Mouse (Mus musculus) heart, adult 2 months (tissue): ENCODE measurements around the gene Kdm4b. TPM values are rescaled to one million over a fixed set of nuclear protein-coding genes. Genes with fewer than 3 reads are reported as not detected.
A peak's percentile ranks its signal among the peaks of the same experiment; 100 is the strongest.

Source experiments
- DNase-seq, 2 experiments: peaks; one replicate each; pipeline ENCODE4 v3.0.0; 2021
- H3K27ac ChIP-seq: fragments of 200-600 bp; 2 replicates; pipeline ENCODE4 v1.8.1; 2022
- H3K27me3 ChIP-seq: fragments of 200-500 bp; 2 replicates; pipeline ENCODE4 v1.6.1; 2012; ENCODE audit warnings: mild to moderate bottlenecking, low read length, inconsistent platforms, mixed read lengths; ENCODE audit not compliant: control insufficient read depth, insufficient read depth
- H3K36me3 ChIP-seq: fragments of 200-500 bp; 2 replicates; pipeline ENCODE4 v1.6.1; 2012; ENCODE audit warnings: low read length, inconsistent platforms; ENCODE audit not compliant: control insufficient read depth, insufficient read depth
- H3K4me1 ChIP-seq: fragments of 200-500 bp; 2 replicates; pipeline ENCODE4 v1.6.1; 2011; ENCODE audit warnings: low read length; ENCODE audit not compliant: control insufficient read depth, insufficient read depth
- H3K4me3 ChIP-seq: fragments of 200-600 bp; 2 replicates; pipeline ENCODE4 v1.8.1; 2022
- H3K79me2 ChIP-seq: fragments of 200-500 bp; replicated peaks from 2 replicates; pipeline ENCODE4 v1.6.1; 2012; ENCODE audit warnings: mild to moderate bottlenecking, inconsistent platforms, low read length, moderate library complexity, mixed read lengths; ENCODE audit not compliant: control insufficient read depth, insufficient read depth
- H3K9ac ChIP-seq: fragments of 200-500 bp; 2 replicates; pipeline ENCODE4 v1.6.1; 2012; ENCODE audit warnings: low read depth, mild to moderate bottlenecking, control low read depth, inconsistent platforms, low read length, mixed read lengths
- CTCF ChIP-seq: fragments of 200-600 bp; IDR thresholded peaks from 2 replicates; pipeline ENCODE4 v1.8.1; 2022; ENCODE audit warnings: antibody characterized with exemption, mild to moderate bottlenecking, moderate library complexity
- EP300 ChIP-seq: fragments of 200-500 bp; IDR thresholded peaks from 2 replicates; pipeline ENCODE4 v1.6.1; 2011; ENCODE audit warnings: low read depth, low read length, control low read depth; ENCODE audit not compliant: insufficient read depth
- POLR2A ChIP-seq: fragments of 200-500 bp; IDR thresholded peaks from 2 replicates; pipeline ENCODE4 v1.6.1; 2011; ENCODE audit warnings: mild to moderate bottlenecking, low read depth, low read length, control low read depth; ENCODE audit not compliant: insufficient read depth
- WGBS: fragments of 180-500 bp; shearing (Covaris S2); methylation state at CpG from one replicate; pipeline ENCODE4 v1.1.7; 2018; 5-methylcytosine and 5-hydroxymethylcytosine counted together
- intact Hi-C: fragments of 180-260 bp; cut with DNase I; formaldehyde crosslinking; loops from one replicate; pipeline ENCODE4 v1.15.1; 2025
- polyA plus RNA-seq: library from polyadenylated mRNA; depleted of rRNA; stranded (reverse); fragments of >200 nt; gene quantifications from 2 replicates; pipeline ENCODE4 v1.2.3, GENCODE M21; 2012
- total RNA-seq, 2 experiments: library from RNA; stranded (reverse); gene quantifications; 2 replicates each; pipeline ENCODE4 v1.2.3; 2021

Gene Kdm4b
- total and polyA plus RNA-seq, 3 experiments = 23.0 to 36.1 (median 26.2) TPM

DNA sequence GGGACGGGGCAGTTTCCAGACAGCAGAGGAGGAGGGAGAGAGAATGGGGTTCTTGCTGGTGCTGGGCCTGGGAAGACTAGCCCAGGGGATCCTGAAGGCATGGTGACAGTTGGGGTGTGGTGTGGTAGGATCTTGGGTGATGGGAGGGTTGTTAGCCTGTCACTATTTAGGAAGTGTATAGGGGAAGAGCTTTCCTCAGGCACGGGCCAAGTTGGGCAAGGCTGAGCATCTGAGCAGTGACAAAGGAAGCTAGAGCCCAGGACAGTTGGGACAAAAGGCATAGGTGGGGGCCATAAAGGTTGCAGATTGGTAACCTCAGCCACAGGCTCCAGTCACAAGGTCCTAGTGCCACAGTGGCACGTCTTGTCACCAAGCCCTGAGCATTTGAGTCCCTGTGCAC lies 17.6 kb downstream of the Kdm4b start:
- Histone ChIP-seq H3K9ac (no peak overlapping the region), H3K27ac (no peak overlapping the region), H3K36me3 (no peaks in the 10 kb centered on the region), H3K4me3 (no peak overlapping the region), H3K4me1 (peaks cover 8% of the 10 kb centered on the region), H3K79me2 (peaks cover 7% of the 10 kb centered on the region), H3K27me3 (no peaks in the 10 kb centered on the region)
- TF ChIP-seq EP300 (no peak), POLR2A (no peak), CTCF (no peak)
- no peak for DNase-seq
- intact Hi-C loops = no loop called here
- WGBS = 62% methylated on average over 3 of the region's 3 CpGs

DNA sequence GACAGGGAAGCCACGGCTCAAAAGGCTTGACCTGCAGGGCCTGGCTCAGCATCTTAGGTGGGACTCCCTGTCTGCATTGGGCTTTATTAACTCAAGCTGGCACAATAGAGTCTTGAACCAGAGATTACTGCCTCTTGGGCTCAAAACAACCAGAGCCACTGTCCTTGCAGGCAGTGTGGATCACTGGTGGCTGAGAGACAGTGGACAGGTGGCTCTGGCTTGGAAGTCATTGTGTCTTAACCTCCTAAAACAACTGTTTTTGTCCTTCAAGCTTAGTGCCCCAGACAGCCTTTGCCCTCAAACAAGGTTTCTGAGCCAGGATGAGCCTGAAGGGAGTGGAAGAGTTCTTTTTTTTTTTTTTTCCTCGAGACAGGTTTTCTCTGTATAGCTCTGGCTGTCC lies 19.5 kb downstream of the Kdm4b start:
- H3K9ac ChIP-seq = no peak overlapping the region
- H3K4me1 ChIP-seq = peaks cover 6% of the 10 kb centered on the region
- no peaks in the 10 kb centered on the region for H3K27me3 ChIP-seq
- H3K4me3 ChIP-seq = no peak overlapping the region
- TF ChIP-seq EP300 (no peak), POLR2A (no peak), CTCF (no peak)
- peaks cover 4% of the 10 kb centered on the region for H3K79me2 ChIP-seq
- no peak overlapping the region for H3K27ac ChIP-seq
- intact Hi-C loops = no loop called here
- no peaks in the 10 kb centered on the region for H3K36me3 ChIP-seq
- 62% methylated on average over 2 of the region's 2 CpGs for WGBS
- no peak for DNase-seq

DNA sequence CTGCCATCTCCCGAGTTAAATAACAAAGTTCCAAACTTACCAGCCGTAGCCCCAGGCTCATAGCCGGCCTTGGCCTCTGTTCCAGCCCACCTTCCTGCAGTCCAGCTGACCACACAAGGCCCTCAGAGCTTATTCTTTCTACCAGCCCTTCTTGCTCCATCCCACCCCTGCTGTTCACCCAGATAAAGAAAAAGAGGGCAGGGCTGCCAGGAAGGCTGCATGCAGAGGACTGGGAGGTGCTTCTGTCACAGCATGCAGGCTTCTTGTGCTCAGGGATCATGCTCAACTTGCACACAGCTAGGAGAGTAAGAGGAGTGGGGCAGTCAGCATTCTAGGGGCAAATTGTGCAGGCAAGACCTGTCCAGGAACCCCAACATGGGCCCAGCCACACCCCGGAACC lies 22.3 kb downstream of the Kdm4b start:
- intact Hi-C loops = no loop called here
- no peaks in the 10 kb centered on the region for H3K36me3 ChIP-seq
- peaks cover 4% of the 10 kb centered on the region for H3K79me2 ChIP-seq
- no peaks in the 10 kb centered on the region for H3K4me1 ChIP-seq
- H3K27me3 ChIP-seq = no peaks in the 10 kb centered on the region
- no peak for TF ChIP-seq POLR2A
- TF ChIP-seq EP300 = no peak
- TF ChIP-seq CTCF = no peak
- no peak overlapping the region for H3K4me3 ChIP-seq
- no peak overlapping the region for H3K9ac ChIP-seq
- 69% methylated on average over 4 of the region's 4 CpGs for WGBS
- no peak overlapping the region for H3K27ac ChIP-seq
- no peak for DNase-seq

DNA sequence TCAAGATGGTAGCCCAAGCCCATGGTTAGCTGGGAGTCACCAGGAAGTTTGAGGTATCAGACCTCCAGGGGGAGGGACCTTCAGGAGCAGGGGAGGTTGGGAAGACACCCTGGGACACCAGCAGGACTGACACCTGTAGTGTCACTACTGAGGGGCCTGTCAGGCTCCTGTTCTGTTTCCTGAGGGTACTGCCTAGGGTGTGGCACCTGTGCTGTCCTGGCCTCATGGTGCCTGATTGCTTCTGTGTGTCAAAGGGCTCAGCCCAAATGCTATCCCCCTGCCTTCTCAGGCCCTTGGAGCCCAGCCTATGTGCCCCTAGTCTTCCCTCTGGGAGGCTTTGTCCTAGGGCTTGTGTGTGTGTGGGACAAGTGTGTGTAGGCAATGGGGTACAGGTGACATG lies 22.7 kb downstream of the Kdm4b start:
- Histone ChIP-seq H3K27me3 (no peaks in the 10 kb centered on the region), H3K4me3 (no peak overlapping the region), H3K4me1 (no peaks in the 10 kb centered on the region), H3K36me3 (no peaks in the 10 kb centered on the region), H3K27ac (no peak overlapping the region), H3K79me2 (peaks cover 4% of the 10 kb centered on the region), H3K9ac (no peak overlapping the region)
- intact Hi-C loops = no loop called here
- DNase-seq = no peak
- TF ChIP-seq POLR2A = no peak
- TF ChIP-seq EP300 = no peak
- no peak for TF ChIP-seq CTCF

DNA sequence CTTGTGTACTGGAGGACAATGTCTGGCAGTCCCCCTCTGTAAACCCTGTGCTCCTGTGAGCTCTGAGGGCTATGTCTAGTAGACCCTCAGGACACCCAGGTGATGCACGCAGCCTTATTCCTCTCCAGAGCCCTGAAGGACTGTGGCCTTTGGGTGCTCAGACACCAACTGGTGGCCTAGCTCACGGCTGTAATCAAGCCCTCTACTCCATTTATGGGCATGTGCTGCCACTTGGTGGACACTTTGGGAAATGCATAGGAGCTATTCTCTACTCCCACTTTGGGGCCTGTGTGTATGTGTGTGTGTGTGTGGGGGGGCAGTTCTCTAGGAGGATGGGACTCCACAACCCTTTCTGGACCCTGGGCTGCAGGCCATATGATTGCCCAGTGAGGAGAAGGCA lies 24.8 kb downstream of the Kdm4b start:
- WGBS = 21% methylated on average over 2 of the region's 2 CpGs
- no peaks in the 10 kb centered on the region for H3K4me1 ChIP-seq
- intact Hi-C loops = loop anchor here (1.0 to 5.0 kb wide), 3 partner anchors 59 to 218 kb away; partner anchors contain the start of gene Ticam1
- no peaks in the 10 kb centered on the region for H3K27me3 ChIP-seq
- no peak overlapping the region for H3K4me3 ChIP-seq
- TF ChIP-seq POLR2A = no peak
- TF ChIP-seq EP300 = peak; percentile 87; the same call in 1 of the 2 replicates
- peak; percentile 91 for TF ChIP-seq CTCF
- no peaks in the 10 kb centered on the region for H3K79me2 ChIP-seq
- no peaks in the 10 kb centered on the region for H3K36me3 ChIP-seq
- no peak overlapping the region for H3K27ac ChIP-seq
- DNase-seq = peak; percentile 73 to 88
- no peak overlapping the region for H3K9ac ChIP-seq

DNA sequence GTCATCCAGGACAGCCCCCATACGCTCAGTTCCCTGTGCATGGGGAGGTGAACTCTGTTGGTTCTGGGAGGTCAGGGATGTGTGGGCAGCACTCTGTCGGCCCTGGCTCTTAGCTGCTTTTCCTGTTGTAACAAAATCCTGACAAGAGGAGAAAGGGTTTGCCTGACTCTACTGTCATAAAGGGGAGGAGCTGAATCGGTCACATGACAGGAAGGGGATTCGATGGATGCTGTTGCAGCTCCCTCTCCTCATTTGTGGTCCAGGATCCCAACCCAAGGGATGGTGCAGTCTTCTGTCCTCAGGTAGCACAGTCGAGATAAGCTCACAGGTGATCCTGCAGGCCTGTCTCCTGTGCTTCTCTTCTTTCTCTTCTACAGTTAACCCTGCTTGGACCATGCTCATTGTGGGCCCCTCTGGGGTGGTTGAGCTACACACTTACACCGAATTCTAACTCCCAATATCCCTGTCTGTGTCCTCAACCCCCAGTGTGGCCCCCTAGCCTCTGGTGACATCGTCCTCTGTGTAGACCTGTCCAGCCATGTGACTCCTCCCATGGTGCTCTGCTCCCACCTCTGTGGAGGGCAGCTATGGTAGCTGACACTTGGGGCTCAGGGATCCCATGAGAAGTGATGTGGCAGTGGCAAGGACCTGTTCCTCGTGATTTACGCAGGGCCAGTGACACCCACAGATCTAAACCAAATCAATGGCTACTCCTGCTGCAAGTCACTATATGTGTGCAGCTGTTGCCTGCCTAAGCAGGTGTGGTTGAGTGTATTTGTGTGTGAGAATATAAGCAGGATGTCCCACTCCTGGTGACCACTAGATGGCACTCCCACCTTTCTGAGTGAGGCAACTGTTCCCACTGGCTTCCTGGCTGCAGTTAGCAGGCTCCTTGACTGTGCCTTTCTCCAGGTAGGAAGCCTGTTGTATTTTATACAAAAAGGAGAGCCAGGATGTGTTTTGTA lies 31.3 kb downstream of the Kdm4b start:
- intact Hi-C loops = loop anchor here (1.0 to 5.0 kb wide), 4 partner anchors 75 to 312 kb away; no protein-coding TSS in a partner anchor
- Histone ChIP-seq H3K36me3 (no peaks in the 10 kb centered on the region), H3K9ac (no peak overlapping the region), H3K79me2 (no peaks in the 10 kb centered on the region), H3K4me3 (no peak overlapping the region), H3K27me3 (no peaks in the 10 kb centered on the region), H3K4me1 (no peaks in the 10 kb centered on the region), H3K27ac (no peak overlapping the region)
- no peak for TF ChIP-seq POLR2A
- TF ChIP-seq CTCF = peak; percentile 95
- peak; percentile 83 for TF ChIP-seq EP300
- WGBS = 64% methylated on average over 9 of the region's 9 CpGs
- peak; percentile 60 to 62 for DNase-seq
